Mouse (Mus musculus) kidney, adult 2 months (tissue): ENCODE data around the gene Ppp1r37.

ENCODE experiments used
- CTCF ChIP-seq: fragments of 200-500 bp; conservative IDR thresholded peaks from 2 replicates; pipeline ENCODE4 v1.5.1; 2011; ENCODE audit warnings: low read depth, mild to moderate bottlenecking, control low read depth, low read length, moderate library complexity, mixed read lengths; ENCODE audit not compliant: insufficient read depth, insufficient read length
- POLR2A ChIP-seq: fragments of 200-500 bp; IDR thresholded peaks from one replicate; pipeline ENCODE4 v1.6.1; 2011; ENCODE audit warnings: low read depth, low read length, control low read depth

GRCm38 (mm10) chr7:19579751-19580150, 16.9 kb upstream of the Ppp1r37 start:
- TF ChIP-seq CTCF = no peak
- no peak for TF ChIP-seq POLR2A
